Mouse (Mus musculus) C2C12 (cell line): ENCODE measurements around the gene Tmem135. TPM values are rescaled to one million over a fixed set of nuclear protein-coding genes. Genes with fewer than 3 reads are reported as not detected.

Experiments used
- H3K27me3 ChIP-seq: one replicate; pipeline ENCODE4 v1.6.1; 2011; ENCODE audit not compliant: control insufficient read depth, insufficient read depth, insufficient read length
- H3K36me3 ChIP-seq: one replicate; pipeline ENCODE4 v1.6.1; 2011; ENCODE audit not compliant: control insufficient read depth, insufficient read depth
- H3K4me3 ChIP-seq: one replicate; pipeline ENCODE4 v1.5.1; 2011; ENCODE audit warnings: mild to moderate bottlenecking, control low read depth; ENCODE audit not compliant: poor library complexity, insufficient read depth, severe bottlenecking
- H3K79me2 ChIP-seq: one replicate; pipeline ENCODE4 v1.6.1; 2011; ENCODE audit not compliant: control insufficient read depth, insufficient read depth
- H3K79me3 ChIP-seq: one replicate; pipeline ENCODE4 v1.6.1; 2011; ENCODE audit warnings: low read depth, control low read depth
- H3ac ChIP-seq: one replicate; pipeline ENCODE3; 2011; ENCODE audit warnings: low read depth; ENCODE audit not compliant: control insufficient read depth, insufficient read length
- CEBPB ChIP-seq: IDR thresholded peaks from one replicate; pipeline ENCODE4 v1.6.1; 2011; ENCODE audit warnings: low read depth, mild to moderate bottlenecking, control low read depth, moderate library complexity
- CTCF ChIP-seq: IDR thresholded peaks from one replicate; pipeline ENCODE4 v1.5.1; 2011; ENCODE audit not compliant: control insufficient read depth, insufficient read depth, insufficient read length
- FOSL1 ChIP-seq: IDR thresholded peaks from one replicate; pipeline ENCODE4 v1.8.0; 2011; ENCODE audit warnings: mild to moderate bottlenecking, low read length; ENCODE audit not compliant: poor library complexity, insufficient read depth, severe bottlenecking
- MAX ChIP-seq: IDR thresholded peaks from one replicate; pipeline ENCODE4 v1.6.1; 2011; ENCODE audit warnings: mild to moderate bottlenecking, control low read depth
- MYOD1 ChIP-seq: IDR thresholded peaks from one replicate; pipeline ENCODE4 v1.6.1; 2011; ENCODE audit warnings: low read depth; ENCODE audit not compliant: control insufficient read depth, insufficient read length
- MYOG ChIP-seq: IDR thresholded peaks from one replicate; pipeline ENCODE4 v1.6.1; 2011; ENCODE audit not compliant: control insufficient read depth, insufficient read length; ENCODE audit errors: extremely low read depth
- USF1 ChIP-seq: IDR thresholded peaks from one replicate; pipeline ENCODE4 v1.6.1; 2011; ENCODE audit warnings: low read depth, mild to moderate bottlenecking, control low read depth, moderate library complexity
- microRNA-seq: library from miRNA; unstranded; fragments of <30 nt; microRNA quantifications from one replicate; pipeline ENCODE4, GENCODE M21; 2019; ENCODE audit warnings: borderline microRNAs expressed
- polyA plus RNA-seq: library from polyadenylated mRNA; unstranded; fragments of >200 nt; fragmentation: generic; extraction: Trizol; gene quantifications from one replicate; pipeline ENCODE4 v1.2.1, GENCODE M21; 2012; ENCODE audit warnings: missing spikeins

The Tmem135 gene
- polyA plus RNA-seq, 1 experiment = 4.5 TPM

GRCm38 (mm10) chr7:89126063-89126882 is 277.7 kb downstream of the Tmem135 start:
- Histone ChIP-seq H3K36me3 (no peaks in the 10 kb centered on the region), H3K27me3 (no peaks in the 10 kb centered on the region), H3ac (no peak overlapping the region), H3K79me3 (no peaks in the 10 kb centered on the region), H3K4me3 (no peak overlapping the region), H3K79me2 (no peaks in the 10 kb centered on the region)
- TF ChIP-seq CTCF (peak; percentile 19), MYOG (no peak), MYOD1 (no peak), FOSL1 (no peak)

GRCm38 (mm10) chr7:89116261-89116664 is 287.8 kb downstream of the Tmem135 start:
- Histone ChIP-seq H3K79me2 (no peaks in the 10 kb centered on the region), H3K27me3 (no peaks in the 10 kb centered on the region), H3K79me3 (no peaks in the 10 kb centered on the region), H3K4me3 (no peak overlapping the region), H3K36me3 (no peaks in the 10 kb centered on the region), H3ac (no peak overlapping the region)
- no peak for TF ChIP-seq USF1
- no peak for TF ChIP-seq CEBPB
- no peak for TF ChIP-seq MYOD1
- no peak for TF ChIP-seq MYOG
- TF ChIP-seq MAX = no peak
- no peak for TF ChIP-seq FOSL1
- no peak for TF ChIP-seq CTCF

- no peaks in the 10 kb centered on the region for H3K79me2 ChIP-seq
- H3K79me3 ChIP-seq = no peaks in the 10 kb centered on the region
- no peak overlapping the region for H3ac ChIP-seq
- no peak overlapping the region for H3K4me3 ChIP-seq
- no peaks in the 10 kb centered on the region for H3K36me3 ChIP-seq
- no peaks in the 10 kb centered on the region for H3K27me3 ChIP-seq
- TF ChIP-seq MAX (no peak), FOSL1 (no peak), CEBPB (no peak), USF1 (no peak), MYOD1 (no peak), CTCF (no peak), MYOG (no peak)
These were observed 288.4 kb downstream of the Tmem135 start for GRCm38 (mm10) chr7:89115633-89116032.

GRCm38 (mm10) chr7:89106421-89106820 is 297.6 kb downstream of the Tmem135 start:
- no peaks in the 10 kb centered on the region for H3K79me2 ChIP-seq
- no peak overlapping the region for H3ac ChIP-seq
- H3K4me3 ChIP-seq = no peak overlapping the region
- no peak for TF ChIP-seq USF1
- TF ChIP-seq MYOD1 = no peak
- no peak for TF ChIP-seq MYOG
- no peak for TF ChIP-seq FOSL1
- TF ChIP-seq MAX = no peak
- no peak for TF ChIP-seq CEBPB
- no peak for TF ChIP-seq CTCF
- H3K36me3 ChIP-seq = no peaks in the 10 kb centered on the region
- H3K79me3 ChIP-seq = no peaks in the 10 kb centered on the region
- no peaks in the 10 kb centered on the region for H3K27me3 ChIP-seq

- H3K79me2 ChIP-seq = no peaks in the 10 kb centered on the region
- H3K27me3 ChIP-seq = no peaks in the 10 kb centered on the region
- H3ac ChIP-seq = no peak overlapping the region
- H3K4me3 ChIP-seq = no peak overlapping the region
- no peaks in the 10 kb centered on the region for H3K79me3 ChIP-seq
- no peaks in the 10 kb centered on the region for H3K36me3 ChIP-seq
- TF ChIP-seq MYOG = no peak
- no peak for TF ChIP-seq MYOD1
- no peak for TF ChIP-seq CTCF
- no peak for TF ChIP-seq FOSL1
- TF ChIP-seq USF1 = no peak
- no peak for TF ChIP-seq MAX
- no peak for TF ChIP-seq CEBPB
These were observed 304.3 kb downstream of the Tmem135 start for GRCm38 (mm10) chr7:89099756-89100155.

Small RNAs within 50 kb of the gene (microRNA-seq; reads per million reads assigned to microRNA genes)
- gene Gm22171 (not detected), gene Gm24659 (not detected)

Other genes starting within 250 kb of the Tmem135 start
- 0.60 TPM for gene Fzd4, start 133 bp upstream of the Tmem135 start, polyA plus RNA-seq
- gene Prss23, start 123.0 kb upstream of the Tmem135 start, polyA plus RNA-seq = 110 TPM
- gene Me3, start 228.2 kb upstream of the Tmem135 start, polyA plus RNA-seq = 2.1 TPM